Mouse (Mus musculus) small intestine, adult 2 months (tissue): ENCODE data around the gene Esrrg.

Experiments
- CTCF ChIP-seq: fragments of 200-500 bp; IDR thresholded peaks from 2 replicates; pipeline ENCODE4 v1.5.1; 2012; ENCODE audit warnings: low read depth, mild to moderate bottlenecking, control low read depth, inconsistent platforms, low read length, moderate library complexity, mixed read lengths; ENCODE audit not compliant: insufficient replicate concordance, insufficient read length; ENCODE audit errors: extremely low read depth
- POLR2A ChIP-seq: fragments of 200-500 bp; IDR thresholded peaks from 2 replicates; pipeline ENCODE4 v1.6.1; 2012; ENCODE audit warnings: low read depth, mild to moderate bottlenecking, control low read depth, inconsistent platforms, low read length, moderate library complexity

DNA sequence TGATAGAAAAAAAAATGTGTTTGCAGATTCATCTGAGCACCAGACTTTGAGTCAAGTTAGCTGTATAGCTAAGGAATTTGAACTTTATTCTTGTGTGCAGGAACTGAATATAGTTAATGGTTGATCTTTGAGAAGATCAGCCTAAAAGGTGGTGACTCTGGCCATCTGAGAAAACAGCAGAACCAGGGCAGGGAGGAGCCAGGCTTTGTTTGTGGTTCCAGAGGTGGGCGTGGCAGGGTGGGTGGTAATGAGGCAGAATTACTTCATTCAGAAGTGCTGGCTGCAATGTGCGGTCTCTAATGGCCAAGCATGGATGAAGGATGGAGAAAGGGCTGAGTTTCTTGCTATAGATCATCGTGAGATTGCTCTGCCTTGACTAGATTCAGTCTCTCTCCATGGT, 224.3 kb downstream of the Esrrg start:
- TF ChIP-seq CTCF, result no peak
- TF ChIP-seq POLR2A, result no peak
